Mouse (Mus musculus) right cerebral cortex, postnatal 10 days (tissue): Measurements from ENCODE around the gene Vmn2r10.
"Not testable (repeated sequence)": the region's sequence is repeated elsewhere in the genome, so short reads cannot be mapped to it uniquely, and the experiment has no call there.

ENCODE experiments used
- DNase-seq, 2 experiments: peaks; one replicate each; pipeline ENCODE4 v3.0.0; 2021; ENCODE audit warnings: low spot score in 2 of 2

Vmn2r10 gene

DNA sequence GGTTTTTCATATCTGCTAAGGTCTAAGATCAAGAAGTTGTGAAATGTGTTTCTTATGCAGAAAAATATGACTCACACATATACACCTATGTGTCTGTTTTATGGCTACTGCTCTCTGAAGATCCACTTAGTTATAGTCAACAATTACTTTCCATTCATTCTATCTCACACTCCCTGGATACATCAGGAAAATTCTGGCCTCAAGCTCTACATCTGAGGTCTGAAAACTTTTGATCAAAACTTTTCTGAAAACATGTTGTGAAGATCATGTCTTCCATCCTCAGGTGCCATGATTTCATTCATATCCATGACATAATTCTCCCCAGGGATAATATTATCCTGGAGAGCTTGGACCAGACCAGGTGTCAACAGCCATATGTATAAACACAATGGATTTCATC lies at the start of gene Vmn2r10:
Gene Vmn2r10 (minus strand): TSS at position 101 of the 400 bp plus-strand sequence.
- DNase-seq, result not testable (repeated sequence)

- no peak for DNase-seq
Measured at GRCm38 (mm10) chr5:109055286-109055685, 49.0 kb upstream of the Vmn2r10 start.

DNA sequence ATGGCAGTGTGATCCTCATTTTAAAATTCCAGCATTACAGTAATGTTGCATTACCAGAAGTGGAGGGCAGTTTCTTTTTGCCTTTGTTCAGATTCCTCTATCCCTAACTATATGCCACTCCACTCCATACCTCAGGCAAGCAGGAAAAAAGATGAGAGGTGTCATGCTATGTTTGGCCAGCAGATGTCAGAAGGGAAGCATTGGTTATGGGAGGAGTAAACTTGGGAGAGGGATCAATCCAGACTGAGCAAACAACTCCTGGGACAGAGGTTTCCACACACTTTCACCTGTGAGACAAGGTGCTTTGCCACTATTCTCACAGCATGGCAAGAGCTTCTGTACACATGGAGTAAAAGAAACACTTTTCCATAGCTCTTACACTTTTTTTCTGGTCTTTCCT lies 26.3 kb upstream of the Vmn2r10 start:
- no peak for DNase-seq

DNA sequence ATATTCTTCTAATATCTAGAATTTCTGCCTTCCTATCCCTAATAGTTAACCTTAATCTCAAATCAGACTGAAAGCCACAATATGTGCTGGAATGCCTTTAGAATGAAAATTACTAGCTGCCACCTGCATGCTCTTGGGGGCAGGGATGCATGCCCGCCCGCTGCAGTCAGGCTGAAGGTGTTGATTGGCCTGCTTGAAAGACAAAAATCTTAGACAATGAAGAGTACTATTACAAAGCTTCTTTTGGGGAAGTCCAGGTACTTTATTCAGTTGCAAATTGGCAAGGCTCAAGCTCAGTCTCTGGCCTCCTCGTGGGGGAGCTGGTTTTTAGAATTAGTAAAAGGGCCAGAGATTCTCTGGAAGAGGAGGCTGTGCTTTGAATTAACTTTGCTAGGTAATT lies 17.4 kb downstream of the Vmn2r10 start:
- no peak for DNase-seq
